ENCODE assay signal across 17 mouse cellular contexts in the genomic region with DNA sequence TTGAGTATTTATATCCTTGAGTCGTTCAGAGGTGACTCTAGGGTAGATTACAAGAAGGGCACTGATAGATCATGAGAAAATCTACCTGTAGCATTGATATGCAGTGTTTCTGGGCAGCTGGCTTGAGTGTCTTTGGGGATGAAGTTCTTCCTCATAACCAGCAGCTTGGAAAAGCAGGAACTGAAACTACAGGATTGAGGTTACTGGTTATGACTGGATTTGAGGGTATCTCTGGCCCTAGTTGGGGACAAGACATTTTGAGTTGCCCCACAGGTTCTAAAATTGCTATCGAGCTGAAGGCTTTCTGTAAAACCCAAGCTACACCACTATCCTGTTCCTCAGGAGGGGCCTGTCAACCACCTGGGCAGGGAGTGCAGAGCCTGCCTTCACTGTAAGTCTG.
"Had no signal": no experiment of that assay in that cellular context is flagged by ENCODE, and none has a peak within 500 bp of the region (broad histone marks: within the 10 kb centered on the region; RNA-seq: fewer than 3 reads in every experiment).

No protein-coding gene starts in this region.

- H3K4me1 ChIP-seq: liver, embryonic 12.5 days had no signal

- H3K27ac ChIP-seq: liver, embryonic 12.5 days; liver, embryonic 14.5 days; midbrain, embryonic 12.5 days; midbrain, embryonic 15.5 days; neural tube, embryonic 13.5 days; neural tube, embryonic 15.5 days; stomach, embryonic 15.5 days; stomach, postnatal 0 days had no signal

- H3K9me3 ChIP-seq: liver, embryonic 12.5 days; midbrain, embryonic 12.5 days; midbrain, embryonic 15.5 days; neural tube, embryonic 13.5 days; neural tube, embryonic 15.5 days; stomach, embryonic 15.5 days had no signal

- H3K4me2 ChIP-seq: liver, embryonic 12.5 days; lung, embryonic 14.5 days; midbrain, embryonic 12.5 days; midbrain, embryonic 15.5 days; neural tube, embryonic 13.5 days; neural tube, embryonic 15.5 days; stomach, embryonic 15.5 days had no signal

- ATAC-seq: liver, embryonic 12.5 days; midbrain, embryonic 15.5 days had no signal

- H3K4me3 ChIP-seq: liver, embryonic 12.5 days; midbrain, embryonic 12.5 days; midbrain, embryonic 15.5 days; myocyte; neural tube, embryonic 13.5 days; neural tube, embryonic 15.5 days; stomach, embryonic 15.5 days had no signal

- H3K9ac ChIP-seq: liver, embryonic 12.5 days; liver, embryonic 14.5 days; lung, embryonic 14.5 days; midbrain, embryonic 12.5 days; midbrain, embryonic 15.5 days; neural tube, embryonic 13.5 days; neural tube, embryonic 15.5 days; stomach, embryonic 15.5 days had no signal

- H3K36me3 ChIP-seq: liver, embryonic 12.5 days; midbrain, embryonic 12.5 days; midbrain, embryonic 15.5 days; neural tube, embryonic 13.5 days; neural tube, embryonic 15.5 days; stomach, embryonic 15.5 days had no signal

- H3K27me3 ChIP-seq: liver, embryonic 12.5 days; midbrain, embryonic 12.5 days; midbrain, embryonic 15.5 days; neural tube, embryonic 13.5 days; neural tube, embryonic 15.5 days; stomach, embryonic 15.5 days had no signal

- DNase-seq: lung, adult 18-20 months; lung, embryonic 14.5 days; lung, postnatal 10 days; lung, postnatal 4 days; right cerebral cortex, postnatal 14 days; thymus, adult 2 months; thymus, postnatal 25 days; thymus, postnatal 4 days had no signal
